Mouse (Mus musculus): ENCODE measurements around the gene Olfr678. TPM values are rescaled to one million over a fixed set of nuclear protein-coding genes. Genes with fewer than 3 reads are reported as not detected.
"Not testable (repeated sequence)": the region's sequence is repeated elsewhere in the genome, so short reads cannot be mapped to it uniquely, and the experiment has no call there.

Olfr678 gene
- polyA plus RNA-seq (2015; fragmentation: Nextera tagmentation; extraction: Ambion mirVana): not detected in 2 replicates

DNA sequence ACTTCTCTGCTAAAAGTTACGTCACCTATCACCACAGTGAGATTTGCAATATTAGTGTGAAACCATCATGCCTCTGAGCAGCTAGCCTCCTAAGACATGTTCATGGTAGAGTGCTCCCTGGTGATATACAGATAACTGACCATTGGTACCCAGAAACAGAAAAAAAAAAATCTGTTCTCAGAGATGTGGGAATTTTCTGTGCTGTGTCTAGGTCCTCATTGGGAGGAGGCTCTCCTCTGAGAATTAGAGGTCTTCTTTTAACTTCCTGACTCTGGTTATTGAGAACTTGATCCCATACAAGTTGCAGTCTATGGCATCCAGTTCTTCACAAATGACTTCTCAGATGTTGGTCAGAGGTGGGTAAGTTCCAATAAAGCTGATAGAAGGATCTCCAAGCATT is at the start of gene Olfr678:
TSS of gene Olfr678 (plus strand) at position 301 of the 400 bp plus-strand sequence.
- WGBS: 91% methylated on average over 1 of the region's 1 CpGs
- H3K4me1 ChIP-seq (ENCODE audit: control insufficient read depth, insufficient read depth, low read length): no peaks in the 10 kb centered on the region
- H3K27ac ChIP-seq (ENCODE audit: low read length): no peak within 1 kb of the TSS
- H3K9me3 ChIP-seq (replicated peaks; ENCODE audit: control insufficient read depth, low read length): no peaks in the 10 kb centered on the region
- H3K4me3 ChIP-seq (replicated peaks; ENCODE audit: low read length): no peak within 1 kb of the TSS
- H3K4me2 ChIP-seq (ENCODE audit: low read depth, low read length): no peak within 1 kb of the TSS
- H3K9ac ChIP-seq (ENCODE audit: low read length): no peak within 1 kb of the TSS
- no peaks in the 10 kb centered on the region for H3K27me3 ChIP-seq (ENCODE audit: control insufficient read depth, insufficient read depth, low read length)
- H3K36me3 ChIP-seq (ENCODE audit: control insufficient read depth, insufficient read depth, low read length): no peaks in the 10 kb centered on the region
- ATAC-seq (ENCODE audit: insufficient read depth, low FRiP score): no peak

DNA sequence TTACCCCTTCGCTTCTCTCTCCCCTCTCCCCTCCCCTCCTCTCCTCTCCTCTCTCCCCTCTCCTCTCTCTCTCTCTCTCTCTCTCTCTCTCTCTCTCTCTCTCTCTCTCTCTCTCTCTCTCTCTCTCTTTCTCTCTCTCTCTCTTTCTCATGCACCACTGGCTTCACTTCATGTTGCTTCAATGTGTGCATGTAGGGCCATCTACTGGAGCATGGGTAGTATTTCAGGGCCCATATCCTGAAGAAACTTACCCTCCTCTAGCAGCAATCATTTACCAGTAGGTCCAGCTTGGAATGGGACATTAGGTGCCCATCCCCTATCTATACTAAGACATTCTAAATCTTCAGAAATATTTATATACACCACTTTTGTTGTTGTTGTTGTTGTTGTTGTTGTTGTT is 41.7 kb upstream of the Olfr678 start:
- Histone ChIP-seq H3K9ac (ENCODE audit: low read length) (no peak overlapping the region), H3K27me3 (ENCODE audit: control insufficient read depth, insufficient read depth, low read length) (no peaks in the 10 kb centered on the region), H3K27ac (ENCODE audit: low read length) (no peak overlapping the region), H3K4me2 (ENCODE audit: low read depth, low read length) (no peak overlapping the region), H3K36me3 (ENCODE audit: control insufficient read depth, insufficient read depth, low read length) (no peaks in the 10 kb centered on the region), H3K4me3 (replicated peaks; ENCODE audit: low read length) (no peak overlapping the region), H3K4me1 (ENCODE audit: control insufficient read depth, insufficient read depth, low read length) (no peaks in the 10 kb centered on the region), H3K9me3 (replicated peaks; ENCODE audit: control insufficient read depth, low read length) (no peaks in the 10 kb centered on the region)
- 81% methylated on average over 1 of the region's 1 CpGs for WGBS
- ATAC-seq (ENCODE audit: insufficient read depth, low FRiP score): no peak

DNA sequence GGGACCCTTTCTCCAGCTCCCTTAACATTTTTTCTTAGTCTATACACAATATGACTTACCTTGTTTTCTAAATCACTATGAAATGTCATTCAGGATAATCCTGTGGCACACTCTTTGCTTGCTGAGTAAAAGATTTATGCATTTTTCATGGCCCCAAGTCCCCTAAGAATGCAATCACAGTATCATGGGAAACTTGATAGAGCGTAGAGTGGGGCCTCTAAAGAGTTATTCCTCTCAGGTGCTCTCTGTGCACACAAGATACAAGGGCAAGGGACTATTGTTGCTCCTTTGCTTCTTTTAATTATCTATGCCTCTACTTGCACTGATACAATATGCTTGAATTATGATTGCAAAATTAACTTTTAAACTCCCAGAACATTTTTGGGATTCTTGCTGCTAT is 35.9 kb upstream of the Olfr678 start, which contains the start of gene Olfr675:
TSS of gene Olfr675 (minus strand) at position 101 of the 400 bp plus-strand sequence.
- H3K4me3 ChIP-seq (replicated peaks; ENCODE audit: low read length): no peak within 1 kb of the TSS
- no peak for ATAC-seq (ENCODE audit: insufficient read depth, low FRiP score)
- H3K27ac ChIP-seq (ENCODE audit: low read length): no peak within 1 kb of the TSS
- no peaks in the 10 kb centered on the region for H3K27me3 ChIP-seq (ENCODE audit: control insufficient read depth, insufficient read depth, low read length)
- H3K36me3 ChIP-seq (ENCODE audit: control insufficient read depth, insufficient read depth, low read length): no peaks in the 10 kb centered on the region
- 59% methylated on average over 1 of the region's 1 CpGs for WGBS
- no peaks in the 10 kb centered on the region for H3K9me3 ChIP-seq (replicated peaks; ENCODE audit: control insufficient read depth, low read length)
- H3K9ac ChIP-seq (ENCODE audit: low read length): no peak within 1 kb of the TSS
- no peak within 1 kb of the TSS for H3K4me2 ChIP-seq (ENCODE audit: low read depth, low read length)
- H3K4me1 ChIP-seq (ENCODE audit: control insufficient read depth, insufficient read depth, low read length): no peaks in the 10 kb centered on the region

DNA sequence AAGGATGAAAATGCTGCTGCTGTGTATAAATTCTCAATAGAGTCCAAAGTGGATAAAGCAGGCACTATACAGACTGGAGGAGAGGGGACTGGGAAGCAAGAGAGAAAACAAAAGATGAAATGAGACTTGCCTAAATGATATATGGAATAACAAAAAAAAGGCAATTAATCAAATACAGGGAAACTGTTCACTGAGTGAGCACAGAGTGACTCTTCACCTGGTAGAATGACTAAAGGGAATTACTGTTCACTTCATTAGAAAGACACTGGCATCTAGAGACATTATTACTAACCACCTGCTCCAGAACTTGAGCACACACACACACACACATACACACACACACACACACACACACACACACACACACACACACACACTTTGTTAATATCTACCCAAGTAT is 31.9 kb upstream of the Olfr678 start, which contains the start of gene Olfr676:
TSS of gene Olfr676 (plus strand) at position 301 of the 400 bp plus-strand sequence.
- Histone ChIP-seq H3K9me3 (replicated peaks; ENCODE audit: control insufficient read depth, low read length) (no peaks in the 10 kb centered on the region), H3K36me3 (ENCODE audit: control insufficient read depth, insufficient read depth, low read length) (no peaks in the 10 kb centered on the region), H3K4me3 (replicated peaks; ENCODE audit: low read length) (no peak within 1 kb of the TSS), H3K9ac (ENCODE audit: low read length) (no peak within 1 kb of the TSS), H3K4me1 (ENCODE audit: control insufficient read depth, insufficient read depth, low read length) (no peaks in the 10 kb centered on the region), H3K27me3 (ENCODE audit: control insufficient read depth, insufficient read depth, low read length) (no peaks in the 10 kb centered on the region), H3K4me2 (ENCODE audit: low read depth, low read length) (no peak within 1 kb of the TSS), H3K27ac (ENCODE audit: low read length) (no peak within 1 kb of the TSS)
- ATAC-seq (ENCODE audit: insufficient read depth, low FRiP score): no peak

DNA sequence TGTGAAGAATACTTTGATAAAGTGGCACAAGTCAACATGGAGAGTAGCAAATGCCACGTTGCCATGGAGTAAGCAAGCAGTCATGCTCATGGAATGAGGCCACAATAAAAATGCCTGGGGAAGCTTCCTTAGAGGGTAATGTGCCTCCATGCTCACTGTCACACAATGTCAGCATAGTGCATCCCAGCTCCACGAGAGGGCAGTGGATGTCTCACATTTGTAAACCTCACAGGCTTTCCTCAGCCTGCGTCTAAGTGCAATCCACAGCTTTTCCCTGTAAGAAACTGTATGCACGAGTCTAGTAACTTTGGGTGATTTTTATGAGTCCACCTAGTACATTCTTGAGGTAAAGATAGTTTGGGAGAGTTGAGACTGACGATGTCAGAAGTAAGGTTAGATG is 30.4 kb upstream of the Olfr678 start:
- not testable (repeated sequence) for H3K36me3 ChIP-seq (ENCODE audit: control insufficient read depth, insufficient read depth, low read length); H3K4me2 ChIP-seq (ENCODE audit: low read depth, low read length); ATAC-seq (ENCODE audit: insufficient read depth, low FRiP score); H3K4me3 ChIP-seq (replicated peaks; ENCODE audit: low read length); H3K27ac ChIP-seq (ENCODE audit: low read length); H3K4me1 ChIP-seq (ENCODE audit: control insufficient read depth, insufficient read depth, low read length); H3K9ac ChIP-seq (ENCODE audit: low read length); H3K9me3 ChIP-seq (replicated peaks; ENCODE audit: control insufficient read depth, low read length); H3K27me3 ChIP-seq (ENCODE audit: control insufficient read depth, insufficient read depth, low read length)
- 43% methylated on average over 5 of the region's 5 CpGs for WGBS

DNA sequence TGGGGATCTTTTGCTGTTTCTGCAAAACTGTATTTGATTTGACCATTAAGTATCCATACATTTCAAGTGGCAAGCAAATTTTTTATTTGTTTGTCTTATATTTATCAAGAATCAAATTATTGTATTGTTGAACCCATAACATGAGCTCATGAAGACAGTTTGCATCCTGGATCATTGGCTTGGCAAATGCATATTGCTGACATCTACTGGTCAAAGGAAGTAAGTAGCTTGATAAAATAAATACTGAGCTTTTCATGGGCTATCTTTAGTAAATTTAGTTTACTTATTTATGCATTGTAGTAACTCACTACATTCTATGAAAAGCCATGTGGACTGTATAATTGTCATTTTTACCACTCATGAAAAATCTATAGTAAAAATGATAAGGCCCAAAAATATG is 5.3 kb upstream of the Olfr678 start:
- no peak overlapping the region for H3K4me3 ChIP-seq (replicated peaks; ENCODE audit: low read length)
- H3K27ac ChIP-seq (ENCODE audit: low read length): no peak overlapping the region
- no peak for ATAC-seq (ENCODE audit: insufficient read depth, low FRiP score)
- no peaks in the 10 kb centered on the region for H3K27me3 ChIP-seq (ENCODE audit: control insufficient read depth, insufficient read depth, low read length)
- H3K9ac ChIP-seq (ENCODE audit: low read length): no peak overlapping the region
- H3K36me3 ChIP-seq (ENCODE audit: control insufficient read depth, insufficient read depth, low read length): no peaks in the 10 kb centered on the region
- no peaks in the 10 kb centered on the region for H3K9me3 ChIP-seq (replicated peaks; ENCODE audit: control insufficient read depth, low read length)
- no peaks in the 10 kb centered on the region for H3K4me1 ChIP-seq (ENCODE audit: control insufficient read depth, insufficient read depth, low read length)
- H3K4me2 ChIP-seq (ENCODE audit: low read depth, low read length): no peak overlapping the region

DNA sequence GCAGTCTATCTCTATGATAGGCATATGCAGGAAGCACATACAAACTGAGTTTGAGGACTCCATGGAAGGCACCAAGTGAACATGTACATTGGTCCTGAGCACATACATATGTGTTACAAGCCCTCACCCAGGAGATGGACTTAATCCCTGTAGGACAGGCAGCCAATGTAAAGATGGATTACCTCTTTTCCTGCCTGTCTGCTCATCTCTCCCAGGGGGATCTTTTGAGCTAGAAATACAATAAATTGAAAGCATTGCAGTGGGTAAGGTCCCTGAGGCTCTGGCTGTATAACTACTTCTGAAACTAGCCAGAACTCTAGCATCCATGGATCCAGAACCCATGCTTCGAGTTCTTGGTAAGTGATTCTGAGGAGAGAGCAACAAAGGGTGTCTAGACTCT is 16.6 kb downstream of the Olfr678 start, which contains the start of gene Olfr679:
TSS of gene Olfr679 (plus strand) at position 301 of the 400 bp plus-strand sequence.
- Histone ChIP-seq H3K4me2 (ENCODE audit: low read depth, low read length) (no peak within 1 kb of the TSS), H3K27me3 (ENCODE audit: control insufficient read depth, insufficient read depth, low read length) (no peaks in the 10 kb centered on the region), H3K9ac (ENCODE audit: low read length) (no peak within 1 kb of the TSS), H3K36me3 (ENCODE audit: control insufficient read depth, insufficient read depth, low read length) (no peaks in the 10 kb centered on the region), H3K9me3 (replicated peaks; ENCODE audit: control insufficient read depth, low read length) (no peaks in the 10 kb centered on the region), H3K4me3 (replicated peaks; ENCODE audit: low read length) (no peak within 1 kb of the TSS), H3K27ac (ENCODE audit: low read length) (no peak within 1 kb of the TSS), H3K4me1 (ENCODE audit: control insufficient read depth, insufficient read depth, low read length) (no peaks in the 10 kb centered on the region)
- ATAC-seq (ENCODE audit: insufficient read depth, low FRiP score): no peak
- WGBS: 42% methylated on average over 1 of the region's 1 CpGs

DNA sequence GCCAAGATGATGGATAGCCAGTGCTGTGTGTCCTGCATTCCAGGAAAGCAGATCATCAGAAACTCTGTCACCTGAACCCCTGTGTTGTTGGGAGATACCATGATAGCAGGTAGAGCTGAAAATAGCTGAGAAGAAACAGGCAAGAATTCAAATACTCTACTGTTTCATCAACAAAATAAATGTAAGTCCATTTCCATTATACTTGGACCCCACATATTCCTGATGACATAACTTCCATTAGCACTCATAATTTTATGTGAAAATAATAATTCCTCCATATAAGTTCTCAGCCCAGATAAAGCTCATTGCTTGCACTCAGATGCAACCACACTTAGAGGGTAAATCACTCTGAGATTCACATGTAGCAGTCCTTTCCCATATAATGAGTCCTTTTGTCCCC is 28.4 kb downstream of the Olfr678 start, which contains the start of gene Olfr680-ps1:
TSS of gene Olfr680-ps1 (minus strand) at position 101 of the 400 bp plus-strand sequence.
- not testable (repeated sequence) for H3K9me3 ChIP-seq (replicated peaks; ENCODE audit: control insufficient read depth, low read length); H3K9ac ChIP-seq (ENCODE audit: low read length); H3K4me2 ChIP-seq (ENCODE audit: low read depth, low read length); H3K27me3 ChIP-seq (ENCODE audit: control insufficient read depth, insufficient read depth, low read length); H3K4me3 ChIP-seq (replicated peaks; ENCODE audit: low read length); ATAC-seq (ENCODE audit: insufficient read depth, low FRiP score); H3K36me3 ChIP-seq (ENCODE audit: control insufficient read depth, insufficient read depth, low read length); H3K27ac ChIP-seq (ENCODE audit: low read length); H3K4me1 ChIP-seq (ENCODE audit: control insufficient read depth, insufficient read depth, low read length)

DNA sequence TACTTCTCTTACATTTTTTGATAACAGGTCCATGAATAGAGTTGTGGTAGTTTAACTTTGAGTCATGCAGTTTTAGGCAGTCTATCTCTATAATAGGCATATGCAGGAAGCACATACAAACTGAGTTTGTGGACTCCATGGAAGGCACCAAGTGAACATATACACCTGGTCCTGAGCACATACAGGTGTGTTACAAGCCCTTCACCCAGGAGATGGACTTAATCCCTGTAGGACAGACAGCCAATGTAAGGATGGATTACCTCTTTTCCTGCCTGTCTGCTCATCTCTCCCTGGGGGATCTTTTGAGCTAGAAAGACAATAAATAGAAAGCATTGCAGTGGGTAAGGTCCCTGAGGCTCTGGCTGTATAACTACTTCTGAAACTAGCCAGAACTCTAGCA is 52.3 kb downstream of the Olfr678 start, which contains the start of gene Olfr681:
TSS of gene Olfr681 (plus strand) at position 301 of the 400 bp plus-strand sequence.
- no peaks in the 10 kb centered on the region for H3K9me3 ChIP-seq (replicated peaks; ENCODE audit: control insufficient read depth, low read length)
- no peak within 1 kb of the TSS for H3K4me2 ChIP-seq (ENCODE audit: low read depth, low read length)
- no peak within 1 kb of the TSS for H3K27ac ChIP-seq (ENCODE audit: low read length)
- H3K9ac ChIP-seq (ENCODE audit: low read length): no peak within 1 kb of the TSS
- no peak for ATAC-seq (ENCODE audit: insufficient read depth, low FRiP score)
- no peak within 1 kb of the TSS for H3K4me3 ChIP-seq (replicated peaks; ENCODE audit: low read length)
- no peaks in the 10 kb centered on the region for H3K36me3 ChIP-seq (ENCODE audit: control insufficient read depth, insufficient read depth, low read length)
- no peaks in the 10 kb centered on the region for H3K4me1 ChIP-seq (ENCODE audit: control insufficient read depth, insufficient read depth, low read length)
- no peaks in the 10 kb centered on the region for H3K27me3 ChIP-seq (ENCODE audit: control insufficient read depth, insufficient read depth, low read length)

All from stomach, embryonic 16.5 days (tissue).